Mouse (Mus musculus) hindbrain, embryonic 10.5 days (tissue): Measurements from ENCODE around the gene Tnfaip8l3. TPM values are rescaled to one million over a fixed set of nuclear protein-coding genes. Genes with fewer than 3 reads are reported as not detected.
A peak's percentile ranks its signal among the peaks of the same experiment; 100 is the strongest.
"Not testable (repeated sequence)": the region's sequence is repeated elsewhere in the genome, so short reads cannot be mapped to it uniquely, and the experiment has no call there.

Source experiments
- DNase-seq: peaks from one replicate; pipeline ENCODE4 v3.0.0-alpha.2; 2017; ENCODE audit warnings: low spot score
- H3K27ac ChIP-seq: fragments of 300-500 bp; sonication (generic); 2 replicates; pipeline ENCODE4 v1.5.1; 2016; ENCODE audit warnings: mild to moderate bottlenecking, moderate library complexity
- H3K27me3 ChIP-seq: fragments of 300-500 bp; sonication (generic); 2 replicates; pipeline ENCODE4 v1.6.1; 2016; ENCODE audit warnings: mild to moderate bottlenecking; ENCODE audit not compliant: poor library complexity, insufficient read depth, severe bottlenecking
- H3K36me3 ChIP-seq: fragments of 300-500 bp; sonication (generic); 2 replicates; pipeline ENCODE4 v1.6.1; 2016; ENCODE audit warnings: mild to moderate bottlenecking, moderate library complexity
- H3K4me1 ChIP-seq: fragments of 300-500 bp; sonication (generic); replicated peaks from 2 replicates; pipeline ENCODE4 v1.6.1; 2016; ENCODE audit warnings: mild to moderate bottlenecking
- H3K4me3 ChIP-seq: fragments of 300-500 bp; sonication (generic); 2 replicates; pipeline ENCODE4 v1.5.1; 2016; ENCODE audit warnings: mild to moderate bottlenecking, moderate library complexity
- H3K9me3 ChIP-seq: fragments of 300-500 bp; sonication (generic); 2 replicates; pipeline ENCODE4 v1.6.1; 2016; ENCODE audit warnings: mild to moderate bottlenecking, moderate library complexity
- WGBS: fragments of 180-500 bp; shearing (Covaris S2); methylation state at CpG from one replicate; pipeline ENCODE4 v1.1.7; 2016; 5-methylcytosine and 5-hydroxymethylcytosine counted together
- polyA plus RNA-seq: library from polyadenylated mRNA; unstranded; fragments of >200 nt; fragmentation: Nextera tagmentation; extraction: Ambion mirVana; gene quantifications from 2 replicates; pipeline ENCODE4 v1.2.1, GENCODE M21; 2016

Gene Tnfaip8l3
- polyA plus RNA-seq, 1 experiment from 2014 or later, result 0.16 TPM

DNA sequence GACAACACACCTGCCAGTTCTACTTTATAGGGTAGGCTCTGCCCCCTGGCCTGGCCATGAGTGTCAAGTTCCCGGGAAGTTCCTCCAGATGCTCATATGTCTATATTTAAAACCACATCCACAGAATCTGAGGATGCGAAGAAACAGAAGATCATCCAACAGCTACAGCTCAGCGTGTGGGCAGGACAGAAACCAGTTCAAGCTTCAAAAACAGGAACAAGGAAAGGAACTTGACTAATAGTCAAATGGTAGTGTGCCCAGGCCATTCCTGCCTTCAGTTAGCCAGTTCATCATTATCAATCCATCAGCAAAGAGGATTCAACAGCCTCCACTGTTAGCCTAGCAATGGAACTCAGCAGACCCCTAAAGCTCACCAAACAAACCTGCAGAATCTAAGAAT, 4.5 kb downstream of the Tnfaip8l3 start:
- Histone ChIP-seq H3K4me3 (no peak overlapping the region), H3K36me3 (no peaks in the 10 kb centered on the region), H3K27ac (no peak overlapping the region), H3K9me3 (no peaks in the 10 kb centered on the region), H3K4me1 (peaks cover 15% of the 10 kb centered on the region), H3K27me3 (peaks cover 28% of the 10 kb centered on the region)
- DNase-seq, result no peak
- 92% methylated on average over 3 of the region's 3 CpGs for WGBS

GRCm38 (mm10) chr9:54061666-54062065, 6.5 kb downstream of the Tnfaip8l3 start:
- WGBS, result 86% methylated on average over 5 of the region's 5 CpGs
- H3K4me1 ChIP-seq, result no peaks in the 10 kb centered on the region
- no peak for DNase-seq
- H3K9me3 ChIP-seq, result no peaks in the 10 kb centered on the region
- no peak overlapping the region for H3K4me3 ChIP-seq
- H3K36me3 ChIP-seq, result no peaks in the 10 kb centered on the region
- peaks cover 10% of the 10 kb centered on the region; the same call in 1 of the 2 replicates for H3K27me3 ChIP-seq
- H3K27ac ChIP-seq, result no peak overlapping the region

DNA sequence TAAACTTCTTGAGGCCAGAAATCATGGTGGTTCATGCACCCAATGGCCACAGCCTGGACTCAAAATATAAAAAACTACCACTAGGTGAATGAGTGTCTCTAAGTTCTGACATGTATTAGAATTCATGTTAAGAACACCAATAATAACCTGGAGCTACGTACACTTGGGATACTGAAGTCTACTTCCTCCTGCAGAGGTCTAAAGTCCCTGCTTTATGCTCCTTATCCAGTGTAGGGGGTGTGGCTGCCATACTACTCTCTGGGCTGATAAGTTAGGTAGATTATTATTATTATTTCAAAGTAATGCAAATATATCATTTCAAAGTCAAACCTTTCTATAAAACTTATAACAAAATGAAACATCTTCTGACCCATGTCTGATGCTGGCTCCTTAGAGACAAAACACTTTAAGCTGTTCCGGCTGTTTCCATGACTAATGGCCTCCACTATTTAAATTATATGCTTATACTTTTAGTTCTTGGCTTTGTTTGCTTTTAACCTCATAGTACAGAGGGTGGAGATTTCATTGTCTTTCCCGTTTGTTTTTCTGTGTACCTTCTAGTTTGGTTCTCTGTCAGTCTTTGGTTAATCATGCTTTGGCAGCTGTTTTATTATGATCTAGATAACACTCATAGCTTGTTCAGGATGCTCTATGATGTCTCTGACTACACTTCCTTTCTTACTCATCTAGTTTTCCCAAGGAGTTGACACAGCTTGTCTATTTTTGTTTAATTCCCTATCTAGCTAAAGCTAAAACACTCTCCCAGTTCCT, 16.7 kb downstream of the Tnfaip8l3 start:
- no peak overlapping the region for H3K27ac ChIP-seq
- no peaks in the 10 kb centered on the region for H3K9me3 ChIP-seq
- WGBS, result 93% methylated on average over 3 of the region's 3 CpGs
- no peak for DNase-seq
- no peaks in the 10 kb centered on the region for H3K27me3 ChIP-seq
- no peak overlapping the region for H3K4me3 ChIP-seq
- H3K36me3 ChIP-seq, result no peaks in the 10 kb centered on the region
- no peaks in the 10 kb centered on the region for H3K4me1 ChIP-seq

DNA sequence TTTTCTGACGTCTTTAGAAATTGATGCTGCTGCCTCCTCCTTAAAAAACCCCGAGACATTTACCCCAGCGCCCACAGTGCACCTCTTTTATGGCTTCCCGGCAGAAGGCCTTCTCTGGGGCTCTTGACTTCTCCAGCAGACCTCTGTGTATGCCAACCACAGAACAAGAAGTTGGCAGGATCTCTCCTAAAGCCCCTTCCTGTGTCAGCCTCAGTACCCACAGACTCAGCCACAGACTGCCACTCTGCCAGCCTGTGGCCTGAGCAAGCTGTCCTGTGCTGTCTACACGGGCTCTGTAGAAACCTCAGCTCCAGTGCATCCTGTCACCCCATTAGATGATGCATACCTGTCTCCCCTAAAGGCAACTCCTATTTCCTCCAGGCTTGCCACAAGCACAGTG, 19.2 kb downstream of the Tnfaip8l3 start:
- no peak for DNase-seq
- Histone ChIP-seq H3K9me3 (no peaks in the 10 kb centered on the region), H3K27ac (no peak overlapping the region), H3K4me3 (no peak overlapping the region), H3K36me3 (no peaks in the 10 kb centered on the region), H3K4me1 (no peaks in the 10 kb centered on the region), H3K27me3 (no peaks in the 10 kb centered on the region)
- WGBS, result 80% methylated on average over 5 of the region's 5 CpGs

- WGBS, result 89% methylated on average over 5 of the region's 5 CpGs
- no peak for DNase-seq
- Histone ChIP-seq H3K27ac (no peak overlapping the region), H3K4me3 (no peak overlapping the region), H3K36me3 (no peaks in the 10 kb centered on the region), H3K27me3 (no peaks in the 10 kb centered on the region), H3K9me3 (no peaks in the 10 kb centered on the region), H3K4me1 (peaks cover 7% of the 10 kb centered on the region; the same call in 1 of the 2 replicates)
These were observed 25.1 kb downstream of the Tnfaip8l3 start for GRCm38 (mm10) chr9:54043067-54043466.

GRCm38 (mm10) chr9:54037717-54038116, 30.5 kb downstream of the Tnfaip8l3 start:
- H3K27me3 ChIP-seq, result no peaks in the 10 kb centered on the region
- H3K9me3 ChIP-seq, result no peaks in the 10 kb centered on the region
- DNase-seq, result no peak
- H3K27ac ChIP-seq, result no peak overlapping the region
- WGBS, result 76% methylated on average over 9 of the region's 9 CpGs
- peaks cover 10% of the 10 kb centered on the region; the same call in 1 of the 2 replicates for H3K4me1 ChIP-seq
- H3K4me3 ChIP-seq, result no peak overlapping the region
- H3K36me3 ChIP-seq, result no peaks in the 10 kb centered on the region

DNA sequence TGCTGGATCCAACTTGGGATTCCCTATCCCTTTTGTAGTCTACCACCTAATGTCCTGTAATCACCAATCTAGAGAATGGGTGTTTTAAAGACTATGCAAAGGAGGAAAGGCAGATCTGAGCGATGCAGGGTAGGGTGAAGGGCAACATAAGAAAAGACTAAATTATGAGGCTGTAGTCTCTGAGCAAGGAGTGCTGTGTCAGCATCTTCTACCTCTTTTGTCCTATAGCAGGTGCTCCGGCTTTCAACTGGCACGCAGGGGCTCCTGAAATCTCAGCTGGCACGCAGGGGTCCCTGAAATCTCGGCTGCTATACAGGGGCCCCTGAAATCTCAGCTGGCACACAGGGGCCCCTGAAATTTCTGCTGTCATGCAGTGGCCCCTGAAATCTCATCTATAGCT, 33.5 kb downstream of the Tnfaip8l3 start:
- Histone ChIP-seq H3K4me3 (no peak overlapping the region), H3K36me3 (no peaks in the 10 kb centered on the region), H3K4me1 (peaks cover 10% of the 10 kb centered on the region; the same call in 1 of the 2 replicates), H3K27me3 (no peaks in the 10 kb centered on the region), H3K27ac (no peak overlapping the region), H3K9me3 (no peaks in the 10 kb centered on the region)
- no peak for DNase-seq
- 83% methylated on average over 5 of the region's 5 CpGs for WGBS

DNA sequence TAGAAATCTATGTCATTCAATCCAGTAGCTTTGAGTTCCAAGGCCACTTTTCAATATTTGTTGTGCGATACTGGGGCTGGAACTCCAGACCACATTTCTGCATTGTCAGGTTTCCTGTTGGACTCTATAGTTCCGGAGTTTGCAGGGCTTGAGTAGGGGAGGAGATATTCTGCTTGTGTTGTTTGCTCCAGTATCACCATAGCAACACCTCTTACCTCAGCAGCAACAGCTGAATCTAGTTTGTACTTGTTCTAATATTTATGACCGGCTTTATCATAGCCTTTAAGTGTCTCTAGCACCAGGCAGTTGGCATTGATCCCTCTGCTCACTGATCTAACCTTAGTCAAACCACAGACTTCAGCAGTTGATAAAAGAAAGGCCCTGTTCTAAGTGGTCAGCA, 45.4 kb downstream of the Tnfaip8l3 start:
- H3K4me3 ChIP-seq, result no peak overlapping the region
- H3K9me3 ChIP-seq, result peaks cover 2% of the 10 kb centered on the region; the same call in 1 of the 2 replicates
- no peak for DNase-seq
- H3K36me3 ChIP-seq, result no peaks in the 10 kb centered on the region
- no peak overlapping the region for H3K27ac ChIP-seq
- no peaks in the 10 kb centered on the region for H3K27me3 ChIP-seq
- 87% methylated on average over 3 of the region's 3 CpGs for WGBS
- no peaks in the 10 kb centered on the region for H3K4me1 ChIP-seq

- DNase-seq, result no peak
- Histone ChIP-seq H3K27ac (no peak overlapping the region), H3K9me3 (no peaks in the 10 kb centered on the region), H3K4me1 (no peaks in the 10 kb centered on the region), H3K4me3 (no peak overlapping the region), H3K36me3 (no peaks in the 10 kb centered on the region), H3K27me3 (no peaks in the 10 kb centered on the region)
- 68% methylated on average over 1 of the region's 1 CpGs for WGBS
These were observed 73.7 kb downstream of the Tnfaip8l3 start for GRCm38 (mm10) chr9:53994528-53994927.

GRCm38 (mm10) chr9:53992567-53992966, 75.6 kb downstream of the Tnfaip8l3 start:
- not testable (repeated sequence) for DNase-seq

GRCm38 (mm10) chr9:53990921-53991320, 77.3 kb downstream of the Tnfaip8l3 start:
- peak; percentile 30 for DNase-seq
- no peaks in the 10 kb centered on the region for H3K4me1 ChIP-seq
- H3K27me3 ChIP-seq, result no peaks in the 10 kb centered on the region
- no peak overlapping the region for H3K4me3 ChIP-seq
- no peak overlapping the region for H3K27ac ChIP-seq
- 8% methylated on average over 3 of the region's 3 CpGs for WGBS
- H3K36me3 ChIP-seq, result no peaks in the 10 kb centered on the region
- H3K9me3 ChIP-seq, result no peaks in the 10 kb centered on the region

More at GRCm38 (mm10) chr9:53992567-53992966, 75.6 kb downstream of the Tnfaip8l3 start:
- not testable (repeated sequence) for H3K9me3 ChIP-seq, H3K27ac ChIP-seq, H3K4me3 ChIP-seq, H3K27me3 ChIP-seq, H3K4me1 ChIP-seq, H3K36me3 ChIP-seq

GRCm38 (mm10) chr9:53986972-53987371, 81.2 kb downstream of the Tnfaip8l3 start:
- Histone ChIP-seq H3K4me3 (no peak overlapping the region), H3K27me3 (no peaks in the 10 kb centered on the region), H3K36me3 (no peaks in the 10 kb centered on the region), H3K4me1 (no peaks in the 10 kb centered on the region), H3K27ac (no peak overlapping the region), H3K9me3 (no peaks in the 10 kb centered on the region)
- no peak for DNase-seq
- 46% methylated on average over 3 of the region's 3 CpGs for WGBS

DNA sequence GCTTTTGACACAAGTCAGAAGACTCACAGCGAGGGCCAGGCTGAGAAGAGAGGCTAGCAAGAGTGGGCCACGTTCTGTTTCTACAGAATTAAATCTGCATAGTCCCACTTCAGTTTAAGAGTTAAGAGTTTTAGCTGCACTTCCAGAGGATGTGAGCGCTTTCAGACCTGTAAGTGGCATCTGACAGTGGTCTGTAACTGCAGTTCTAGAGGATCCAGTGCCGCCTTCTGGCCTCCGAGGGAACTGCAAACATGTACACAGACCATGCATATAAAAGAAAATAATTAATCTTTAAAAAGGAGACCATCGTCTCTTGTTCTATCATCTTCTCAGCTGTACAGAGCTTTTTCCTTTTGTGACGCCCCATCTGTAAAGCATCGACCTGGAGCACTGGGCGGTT, 83.3 kb downstream of the Tnfaip8l3 start:
- WGBS, result 36% methylated on average over 9 of the region's 9 CpGs
- no peaks in the 10 kb centered on the region for H3K9me3 ChIP-seq
- H3K27me3 ChIP-seq, result no peaks in the 10 kb centered on the region
- no peaks in the 10 kb centered on the region for H3K4me1 ChIP-seq
- H3K4me3 ChIP-seq, result no peak overlapping the region
- H3K36me3 ChIP-seq, result no peaks in the 10 kb centered on the region
- no peak overlapping the region for H3K27ac ChIP-seq
- peak; percentile 66 for DNase-seq
